Mouse (Mus musculus) CH12F3 (cell line): ENCODE data around the gene Tmem206.

Experiments used
- in situ Hi-C: fragments of 300-500 bp; cut with MboI; formaldehyde crosslinking; loops from 2 replicates; pipeline ENCODE4 v1.14.3; 2020; ENCODE audit warnings: low sequenced_read_pairs

The Tmem206 gene

DNA sequence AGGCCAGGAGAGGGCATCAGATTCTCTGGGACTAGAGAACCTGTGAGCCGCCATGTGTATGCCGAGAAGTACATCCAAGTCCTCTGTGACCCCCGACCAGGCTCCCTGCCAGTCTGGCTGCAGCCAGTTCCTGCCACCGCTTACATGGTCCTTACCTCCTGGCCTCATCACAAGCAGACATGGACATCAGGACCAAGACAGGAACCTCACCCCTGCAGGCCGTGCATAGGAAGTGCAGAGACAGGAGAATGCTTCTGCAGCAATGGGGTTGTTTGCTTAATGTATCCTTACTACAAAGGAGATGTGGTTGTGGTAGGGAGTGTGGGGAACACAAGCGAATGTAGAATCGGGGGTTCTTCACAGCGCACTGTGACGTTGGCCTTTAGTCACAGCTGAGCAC lies 19.4 kb upstream of the Tmem206 start:
- in situ Hi-C loops: no loop called here

DNA sequence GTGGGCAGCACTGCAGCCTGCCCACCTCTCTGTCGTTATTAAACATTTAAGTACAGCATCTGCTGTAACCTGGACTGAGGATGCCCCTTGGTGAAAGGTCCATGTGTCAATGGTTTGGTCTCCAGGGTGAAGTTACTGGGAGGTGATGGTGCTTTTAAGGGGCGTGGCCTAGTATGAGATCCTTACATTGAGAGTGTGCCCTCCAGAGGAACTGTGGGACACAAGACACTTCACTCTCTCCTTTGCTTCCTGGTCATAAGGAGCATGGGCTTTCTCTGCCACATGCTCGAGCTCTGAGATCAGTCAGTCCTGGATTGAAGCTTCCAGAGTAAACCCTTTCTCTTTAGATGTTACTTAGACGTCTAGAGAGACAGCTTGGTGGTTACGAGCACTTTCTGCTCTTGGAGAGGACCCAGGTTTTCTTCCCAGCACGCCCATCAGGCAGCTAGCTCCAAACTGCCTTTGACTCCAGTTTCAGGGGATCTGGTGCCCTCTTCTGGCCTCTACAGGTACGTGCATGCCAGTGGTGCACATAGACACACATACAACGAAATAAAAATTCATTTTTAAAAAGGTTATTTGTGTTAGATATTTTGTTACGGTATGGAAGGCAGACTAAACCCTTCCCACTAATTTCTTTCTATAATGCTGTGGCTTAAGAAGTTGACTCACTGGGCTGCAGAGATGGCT lies 17.8 kb upstream of the Tmem206 start:
- in situ Hi-C loops: no loop called here

DNA sequence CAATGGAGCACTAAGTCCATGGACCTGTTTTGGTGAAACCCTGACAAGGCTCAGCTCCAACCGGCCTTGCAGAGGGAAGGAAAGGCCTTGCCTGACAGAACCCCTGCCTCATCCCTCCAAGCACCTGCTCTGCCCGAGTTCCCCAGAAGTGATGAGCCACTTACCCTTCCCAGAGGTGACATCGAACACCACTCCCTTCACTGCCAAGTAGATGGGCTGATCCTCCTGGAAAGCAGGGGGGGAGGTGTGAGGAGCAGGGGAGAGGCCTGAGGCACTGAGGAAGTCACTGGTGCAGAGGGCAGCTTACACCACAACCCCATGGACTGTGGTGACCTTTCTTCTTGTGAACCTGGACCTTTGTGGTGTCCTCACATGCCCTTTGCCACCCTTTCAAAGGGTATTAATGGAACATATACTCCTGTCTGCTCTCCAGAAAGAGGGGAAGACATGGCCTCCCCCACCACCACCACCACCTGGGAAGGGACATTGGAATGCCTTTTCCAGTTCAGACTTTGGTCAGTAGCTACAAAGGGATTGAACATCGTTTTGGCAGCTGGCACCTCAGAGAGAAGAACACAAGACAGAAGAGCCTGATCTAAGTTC lies 14.3 kb upstream of the Tmem206 start:
- in situ Hi-C loops: no loop called here

DNA sequence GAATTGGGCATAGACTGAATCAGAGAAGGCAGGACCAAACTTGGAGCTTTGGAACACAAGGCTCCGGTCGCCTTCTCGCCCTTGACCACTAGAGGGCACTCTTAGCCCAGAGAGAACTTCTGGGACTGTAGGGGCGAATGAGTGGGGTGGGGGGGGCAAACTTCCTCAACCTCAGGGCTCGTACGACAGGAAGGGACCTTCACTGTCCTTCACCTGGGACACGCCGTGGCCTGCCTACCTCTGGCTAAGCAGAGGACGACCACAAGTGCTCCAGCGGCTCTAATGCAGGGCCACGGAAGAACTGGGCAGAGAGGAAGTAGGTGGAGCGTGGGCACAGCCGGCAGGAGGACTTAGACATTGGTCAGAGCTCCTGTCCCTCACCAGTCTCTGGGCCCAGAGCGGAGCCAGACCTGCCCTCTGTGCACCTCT lies 13.2 kb upstream of the Tmem206 start:
- in situ Hi-C loops: no loop called here

DNA sequence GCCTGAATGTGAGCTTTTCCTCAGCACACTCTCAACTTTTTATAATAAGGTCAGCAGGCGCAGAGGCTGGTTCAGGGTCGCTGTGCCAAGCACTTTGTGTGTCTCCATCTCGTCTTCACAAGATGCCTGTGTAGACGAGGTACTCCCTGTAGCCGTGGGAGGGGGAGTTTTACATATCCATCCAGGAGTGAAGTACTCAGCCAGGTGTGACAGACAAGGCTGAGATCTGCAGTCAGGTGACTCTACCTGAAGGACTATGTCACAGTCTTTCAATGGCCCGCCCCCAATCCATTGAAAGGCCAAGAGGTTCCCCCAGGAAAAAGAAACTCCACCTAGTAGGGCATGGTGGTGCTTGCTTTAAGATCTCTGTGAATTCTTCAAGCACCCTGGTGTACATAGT lies 12.6 kb upstream of the Tmem206 start:
- in situ Hi-C loops: no loop called here

DNA sequence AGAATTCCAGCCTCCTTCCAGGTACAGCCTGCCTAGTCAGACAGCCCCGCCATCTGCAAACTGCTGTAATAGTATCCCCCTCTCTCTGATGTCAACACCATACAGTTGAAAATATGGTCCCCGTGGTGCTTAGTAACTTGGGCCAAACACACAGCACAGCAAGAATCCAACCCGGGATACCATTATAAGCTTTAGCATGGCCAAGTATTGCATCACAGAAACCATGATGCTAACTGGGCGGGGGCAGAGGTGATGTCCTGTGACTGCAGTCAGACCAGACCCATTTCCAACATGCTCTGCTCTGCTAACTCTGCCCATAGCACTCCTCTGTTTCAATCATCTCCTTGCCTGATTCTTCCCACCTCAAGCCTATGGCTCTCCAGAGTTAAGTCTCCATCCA lies 11.8 kb upstream of the Tmem206 start:
- in situ Hi-C loops: no loop called here

DNA sequence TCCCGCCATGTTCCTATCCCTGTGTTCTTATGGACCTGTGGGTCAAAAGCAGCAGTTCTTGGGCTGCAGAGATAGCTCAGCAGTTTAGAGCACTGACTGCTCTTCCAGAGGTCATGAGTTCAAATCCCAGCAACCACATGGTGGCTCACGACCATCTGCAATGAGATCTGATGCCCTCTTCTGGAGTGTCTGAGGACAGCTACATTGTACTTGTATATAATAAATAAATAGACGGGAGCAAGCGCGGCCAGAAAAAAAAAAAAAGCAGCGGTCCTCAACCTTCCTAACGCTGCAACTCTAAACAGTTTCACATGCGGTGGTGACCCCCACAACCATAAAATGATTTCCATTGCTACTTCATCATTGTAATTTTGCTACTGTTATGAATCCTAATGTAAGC lies 8.9 kb upstream of the Tmem206 start:
- in situ Hi-C loops: no loop called here

DNA sequence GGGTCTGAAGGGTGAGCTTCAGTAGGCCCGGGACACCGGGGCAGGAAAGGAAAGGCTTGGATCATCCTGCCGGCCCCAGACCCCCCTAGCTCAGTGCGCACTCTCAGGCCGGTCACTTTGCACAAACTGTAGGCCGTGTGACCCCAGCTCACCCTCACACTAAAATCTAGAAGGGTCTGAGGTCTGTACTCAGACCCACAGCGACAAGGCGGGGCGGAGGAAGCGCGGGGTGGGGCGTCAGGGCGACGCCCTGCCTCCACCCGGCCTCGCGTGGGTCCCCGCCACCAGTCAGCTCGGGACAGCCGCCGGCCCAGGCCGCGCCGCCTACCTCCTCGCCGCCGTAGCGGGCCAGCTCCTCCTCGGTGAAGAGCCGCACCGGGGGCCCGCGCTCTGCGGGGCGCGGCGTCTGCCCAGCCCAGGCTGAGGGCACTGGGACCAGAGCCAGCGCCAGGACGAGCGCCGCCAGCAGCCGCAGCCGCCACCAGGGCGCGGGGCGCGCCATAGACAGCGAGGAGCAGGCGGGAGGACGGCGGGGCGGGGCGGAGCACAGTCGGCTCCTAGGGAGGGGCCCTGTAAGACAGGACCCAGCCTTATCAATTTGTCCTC lies 8.0 kb upstream of the Tmem206 start, which contains the start of gene Nenf:
TSS of gene Nenf (minus strand) at position 604 of the 606 bp plus-strand sequence.
- in situ Hi-C loops: no loop called here

DNA sequence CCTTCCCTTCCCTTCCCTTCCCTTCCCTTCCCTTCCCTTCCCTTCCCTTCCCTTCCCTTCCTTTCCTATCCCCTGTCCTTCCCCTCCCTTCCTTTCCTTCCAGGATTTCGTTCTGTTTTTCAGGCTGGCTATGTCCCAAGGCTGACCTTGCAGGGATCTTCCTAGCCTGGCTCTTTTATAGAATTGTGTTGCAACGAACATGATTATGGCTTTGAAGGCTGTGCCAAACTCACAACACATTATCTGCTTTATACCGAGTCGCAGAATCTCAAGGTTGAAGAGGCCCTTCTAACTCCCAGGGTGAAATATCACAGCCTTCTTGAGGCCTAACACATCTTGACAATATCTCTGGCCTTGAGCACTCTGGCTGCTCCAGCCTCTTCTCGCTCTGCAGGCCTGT lies 7.0 kb upstream of the Tmem206 start:
- in situ Hi-C loops: no loop called here

DNA sequence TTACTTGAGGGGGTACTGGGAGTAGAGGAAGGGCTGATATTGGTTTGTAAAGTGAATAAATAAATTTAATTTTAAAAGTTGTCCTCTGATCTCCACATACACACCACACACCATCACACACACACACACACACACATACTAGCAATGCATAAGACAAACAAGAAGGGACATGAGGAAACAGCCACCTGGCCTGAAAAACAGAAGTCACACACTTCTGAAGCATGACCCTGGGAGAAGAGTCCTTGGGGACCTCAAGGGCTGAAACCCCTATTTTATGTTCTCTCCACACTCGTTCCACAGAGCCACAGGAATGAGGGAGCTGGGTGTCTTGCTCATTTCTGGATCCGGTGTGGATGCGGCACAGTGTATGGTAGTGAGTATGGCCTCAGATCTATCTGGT lies 2.3 kb upstream of the Tmem206 start:
- in situ Hi-C loops: no loop called here

DNA sequence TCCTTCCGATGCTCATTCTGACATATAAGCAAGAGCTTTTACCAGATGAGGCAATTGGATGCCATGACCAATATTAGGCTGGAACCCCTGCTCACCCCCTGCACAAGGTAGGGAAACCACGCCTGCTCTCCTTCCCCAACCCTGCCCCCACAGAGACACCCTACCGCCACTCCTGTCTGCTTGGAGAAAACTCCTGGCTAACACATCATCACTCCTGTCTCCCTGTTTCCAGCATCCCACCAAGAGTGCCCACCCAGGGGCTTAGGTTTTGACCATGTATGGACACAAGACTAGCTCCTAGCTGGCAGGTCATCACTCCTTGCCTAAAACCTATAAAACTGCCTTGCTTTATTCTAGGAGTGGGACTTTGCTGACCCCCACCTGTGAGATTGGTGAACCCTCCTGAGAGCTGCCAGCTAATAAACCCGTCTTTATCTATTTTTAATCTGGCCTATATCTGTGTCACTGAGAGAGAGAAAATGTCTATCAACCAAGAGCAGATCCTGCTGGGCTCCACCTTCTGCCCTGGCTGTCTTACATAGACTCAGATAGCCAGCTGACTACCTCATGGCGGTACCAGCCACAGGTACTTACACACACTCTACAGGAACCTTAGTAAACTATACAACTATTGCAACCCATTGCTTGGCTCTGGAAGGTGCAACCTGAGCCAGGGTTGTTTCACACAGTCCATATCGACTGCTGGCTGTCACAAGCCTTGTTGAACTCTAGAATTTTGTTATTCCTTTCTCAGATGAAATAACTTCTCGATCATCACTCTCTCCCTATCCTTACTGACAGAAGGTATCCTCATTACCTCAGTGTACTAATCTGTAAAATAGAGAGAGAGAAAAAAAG lies 750 bp upstream of the Tmem206 start:
- in situ Hi-C loops: loop anchor here (25.0 kb wide), 1 partner anchor 487 kb away; the partner anchor contains the start of gene Nek2

DNA sequence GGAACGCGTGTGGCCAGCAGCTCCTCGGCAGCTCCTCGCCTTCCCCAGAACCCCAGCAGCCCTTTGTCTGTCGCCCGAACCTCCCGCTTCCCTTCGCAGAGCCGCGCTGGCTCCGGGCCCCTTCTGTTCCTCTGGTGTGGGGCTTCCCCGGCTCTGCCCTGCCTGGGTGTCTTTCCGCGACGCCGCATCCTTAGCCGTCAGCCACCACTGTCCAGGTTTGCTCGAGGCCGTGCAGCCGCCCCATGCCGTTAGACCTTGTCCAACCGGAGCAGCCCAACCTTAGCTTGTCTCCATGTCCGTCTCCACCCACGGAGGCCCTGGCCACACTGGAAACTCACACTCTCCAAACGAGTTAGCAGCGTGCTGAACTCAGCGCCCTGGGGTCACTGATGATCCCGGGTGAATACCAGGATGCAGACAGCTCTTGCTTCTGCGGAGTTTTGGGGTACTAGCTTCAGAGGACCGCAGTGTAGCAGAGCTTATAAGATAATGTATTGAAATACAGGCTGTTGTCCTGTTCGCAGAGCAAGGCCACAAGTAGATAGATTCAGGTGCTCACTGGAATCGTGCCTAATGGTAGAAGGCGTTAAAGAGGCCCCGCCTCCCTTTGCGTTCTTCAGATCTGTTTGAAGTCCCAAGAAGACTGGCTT lies 646 bp downstream of the Tmem206 start:
- in situ Hi-C loops: loop anchor here (25.0 kb wide), 1 partner anchor 486 kb away; the partner anchor contains the start of gene Nek2

DNA sequence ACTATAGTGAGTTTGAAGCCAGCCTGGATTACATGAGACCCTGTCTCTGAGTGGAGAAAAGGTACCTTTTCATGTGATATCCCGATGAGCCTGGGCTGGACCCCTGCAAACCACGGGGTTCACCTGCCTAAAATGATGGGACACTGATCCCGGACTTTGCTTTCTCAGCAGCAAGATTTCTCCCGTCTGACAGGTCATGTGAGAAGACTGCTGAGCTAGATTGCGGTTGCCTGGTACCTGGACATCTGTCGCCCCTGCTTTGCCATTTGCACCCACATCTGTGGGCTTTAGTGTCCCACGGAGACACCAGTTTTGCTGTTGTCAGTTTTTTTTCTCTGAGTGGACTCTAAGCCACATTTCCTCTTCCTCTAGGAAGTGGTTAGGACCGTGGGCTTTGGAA lies 1.5 kb downstream of the Tmem206 start:
- in situ Hi-C loops: loop anchor here (25.0 kb wide), 1 partner anchor 485 kb away; the partner anchor contains the start of gene Nek2

DNA sequence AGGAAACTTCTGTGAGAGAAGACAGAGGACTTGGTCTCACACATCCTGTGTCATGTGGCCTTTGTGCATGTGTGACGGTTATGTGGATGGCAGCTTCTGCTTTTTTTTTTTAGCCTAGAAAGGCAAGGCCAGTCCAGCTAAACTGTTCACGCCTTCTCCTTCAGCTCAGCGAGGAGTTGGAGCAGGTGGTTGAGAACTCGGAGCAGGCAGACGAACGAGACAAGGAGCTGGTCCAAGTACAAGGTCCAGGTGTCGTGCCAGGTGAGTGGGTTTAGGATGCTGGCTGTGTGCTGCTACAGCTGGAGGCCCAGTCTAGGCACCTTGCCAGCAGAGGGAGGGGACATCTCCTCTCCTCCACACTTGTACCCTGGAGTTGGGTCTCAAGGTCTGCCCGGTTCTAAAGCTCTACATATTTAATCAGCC lies 2.3 kb downstream of the Tmem206 start:
- in situ Hi-C loops: loop anchor here (25.0 kb wide), 1 partner anchor 484 kb away; the partner anchor contains the start of gene Nek2

DNA sequence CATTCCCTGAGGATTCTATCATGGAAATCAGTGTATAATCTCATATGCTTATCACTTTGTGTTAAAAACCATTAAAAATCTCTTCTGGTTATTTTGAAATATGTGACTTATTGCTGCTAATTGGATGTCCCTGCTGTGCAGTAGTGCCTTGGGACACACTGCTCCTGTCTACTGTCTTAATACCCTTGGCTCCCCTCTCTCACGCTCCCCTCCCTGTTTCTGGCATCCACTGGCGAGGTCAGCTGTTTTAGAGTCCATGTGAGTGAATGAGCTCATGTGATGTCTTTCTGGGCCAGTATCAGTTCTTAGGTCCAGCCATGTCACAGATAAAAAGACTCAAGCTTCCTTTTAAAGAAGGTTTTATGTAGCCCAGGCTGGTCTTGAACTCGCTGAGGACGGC lies 4.6 kb downstream of the Tmem206 start:
- in situ Hi-C loops: loop anchor here (25.0 kb wide), 1 partner anchor 482 kb away; the partner anchor contains the start of gene Nek2

DNA sequence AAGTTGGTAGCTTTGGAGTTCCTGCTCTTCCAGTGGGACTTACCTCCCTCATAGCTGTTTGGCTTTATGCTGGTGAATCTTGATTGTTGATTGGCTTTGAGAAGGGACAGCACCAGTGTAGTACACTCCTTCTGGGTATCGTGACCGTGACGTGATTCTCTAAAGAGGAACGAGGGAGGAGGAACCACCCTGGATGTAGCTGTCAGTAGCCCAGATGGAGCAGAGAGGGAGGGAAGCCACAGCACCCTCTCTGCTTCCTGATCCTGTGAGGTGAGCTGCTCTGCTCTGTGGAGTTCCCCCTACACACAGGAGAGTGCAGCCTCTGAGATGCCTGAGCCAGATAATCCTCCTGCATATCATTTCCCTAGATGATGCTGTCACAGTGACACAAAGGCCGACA lies 8.8 kb downstream of the Tmem206 start:
- in situ Hi-C loops: loop anchor here (25.0 kb wide), 1 partner anchor 478 kb away; the partner anchor contains the start of gene Nek2

DNA sequence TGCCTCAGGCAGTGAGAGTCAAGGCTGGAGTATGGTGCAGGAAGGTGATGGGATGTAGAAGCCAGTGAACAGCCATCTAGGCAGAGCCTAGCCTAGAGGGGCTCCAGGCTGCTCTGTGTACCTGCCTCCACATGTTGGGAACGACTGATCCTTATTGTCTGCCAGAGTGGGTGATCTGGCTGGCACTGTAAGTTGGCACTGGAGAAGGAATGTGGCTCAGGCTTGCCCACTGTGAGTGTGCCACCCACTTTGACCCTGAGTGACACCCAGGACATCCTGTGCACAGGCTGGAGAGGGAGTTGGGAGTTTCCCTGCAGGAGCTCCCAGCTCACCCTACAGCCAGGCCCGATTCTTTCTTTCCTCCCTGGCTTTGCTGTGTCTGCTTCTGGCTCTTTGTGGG lies 14.2 kb downstream of the Tmem206 start:
- in situ Hi-C loops: loop anchor here (25.0 kb wide), 1 partner anchor 472 kb away; the partner anchor contains the start of gene Nek2

DNA sequence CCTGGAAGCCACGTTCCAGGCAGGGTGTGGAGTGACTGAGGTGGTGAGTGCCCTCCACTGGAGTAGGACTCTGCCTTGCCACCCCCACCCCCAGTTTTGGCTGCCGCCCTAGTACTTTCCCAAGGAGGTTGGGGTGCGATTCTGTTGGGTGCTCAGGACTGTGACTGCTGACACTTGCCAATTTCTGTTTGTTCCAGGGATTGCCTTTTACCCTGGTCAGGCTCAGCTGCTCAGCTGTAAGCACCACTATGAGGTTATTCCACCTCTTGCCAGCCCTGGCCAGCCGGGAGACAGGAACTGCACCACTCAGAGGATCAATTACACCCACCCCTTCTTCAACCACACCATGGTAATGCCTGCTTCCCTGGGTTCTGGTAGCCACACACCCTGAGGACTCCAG lies 14.8 kb downstream of the Tmem206 start:
- in situ Hi-C loops: loop anchor here (25.0 kb wide), 1 partner anchor 472 kb away; the partner anchor contains the start of gene Nek2

DNA sequence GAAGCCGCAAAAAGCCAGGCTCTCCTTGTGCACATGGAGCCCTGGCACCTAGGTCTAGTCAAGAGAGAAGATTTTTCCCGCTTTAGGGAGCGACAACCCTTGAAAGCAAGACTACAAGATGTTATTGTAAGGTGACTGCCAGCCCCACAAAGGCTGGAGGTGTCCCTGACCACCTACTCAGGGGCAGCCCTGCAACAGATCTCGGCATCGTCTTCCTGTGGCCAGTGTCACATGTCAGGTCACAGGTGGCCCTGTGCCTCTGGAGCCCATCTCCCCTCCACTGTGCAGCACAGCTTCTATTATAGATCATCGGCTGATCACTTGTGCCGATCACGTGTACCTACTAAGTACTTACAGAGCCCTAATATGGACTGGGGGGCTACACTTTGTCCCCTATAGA lies 21.9 kb downstream of the Tmem206 start:
- in situ Hi-C loops: loop anchor here (25.0 kb wide), 1 partner anchor 465 kb away; the partner anchor contains the start of gene Nek2

DNA sequence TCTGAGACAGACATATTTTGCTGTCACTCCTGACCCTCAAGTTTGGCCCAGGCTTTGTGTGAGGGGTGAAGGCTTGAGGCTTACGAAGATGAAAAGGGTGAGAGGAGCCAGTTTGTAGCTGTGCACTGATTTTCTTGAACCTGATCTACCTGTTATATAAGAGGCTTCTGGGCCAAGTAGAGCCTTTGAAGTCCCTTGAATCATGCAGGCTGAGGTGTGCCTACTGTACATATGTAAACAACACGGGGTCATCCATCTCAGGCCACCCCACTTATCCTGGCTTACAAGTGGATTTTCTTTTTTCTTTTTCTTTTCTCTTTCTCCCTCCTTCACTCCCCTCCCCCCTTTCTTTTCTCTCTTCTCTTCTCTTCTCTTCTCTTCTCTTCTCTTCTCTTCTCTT lies 22.9 kb downstream of the Tmem206 start:
- in situ Hi-C loops: loop anchor here (25.0 kb wide), 1 partner anchor 464 kb away; the partner anchor contains the start of gene Nek2
